Mouse (Mus musculus) left cerebral cortex, postnatal 4 days (tissue): ENCODE measurements at regions not wholly inside any gene's neighbourhood (a gene's known extent, or its start where the extent isn't known, plus 50 kb on each side); places are given as distances from the start of the nearest gene placed in this dataset.

Source experiments
- DNase-seq: peaks from one replicate; pipeline ENCODE4 v3.0.0-alpha.2; 2022
- intact Hi-C: fragments of 180-260 bp; cut with DNase I; formaldehyde crosslinking; loops from one replicate; pipeline ENCODE4 v1.15.1; 2025

DNA sequence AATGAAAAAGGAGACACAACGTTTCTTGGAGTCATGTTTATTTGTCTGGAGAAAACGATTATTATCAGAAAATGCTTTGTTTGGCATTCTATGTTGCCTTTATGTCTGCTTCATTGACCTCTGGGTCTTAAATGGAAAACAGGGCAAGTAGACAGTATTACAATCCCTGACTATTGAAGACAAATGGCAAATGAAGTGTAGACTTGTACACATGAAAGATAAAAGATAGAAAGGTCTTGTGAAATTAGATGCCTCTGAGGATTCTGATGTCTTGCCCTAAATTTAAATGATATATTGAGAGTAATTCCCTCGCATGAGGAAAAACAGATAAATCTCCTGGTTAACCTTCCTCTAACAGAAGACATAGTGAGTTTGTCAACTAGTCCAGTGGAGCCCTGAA lies 1186.7 kb downstream of the Slitrk1 start:
- DNase-seq: no peak
- intact Hi-C loops: no loop called here

GRCm38 (mm10) chr14:107688349-107688748 lies 1225.6 kb downstream of the Slitrk1 start:
- intact Hi-C loops: no loop called here
- DNase-seq: no peak

GRCm38 (mm10) chr14:107687261-107688019 lies 1226.5 kb downstream of the Slitrk1 start:
- intact Hi-C loops: no loop called here
- DNase-seq: peak; percentile 8

DNA sequence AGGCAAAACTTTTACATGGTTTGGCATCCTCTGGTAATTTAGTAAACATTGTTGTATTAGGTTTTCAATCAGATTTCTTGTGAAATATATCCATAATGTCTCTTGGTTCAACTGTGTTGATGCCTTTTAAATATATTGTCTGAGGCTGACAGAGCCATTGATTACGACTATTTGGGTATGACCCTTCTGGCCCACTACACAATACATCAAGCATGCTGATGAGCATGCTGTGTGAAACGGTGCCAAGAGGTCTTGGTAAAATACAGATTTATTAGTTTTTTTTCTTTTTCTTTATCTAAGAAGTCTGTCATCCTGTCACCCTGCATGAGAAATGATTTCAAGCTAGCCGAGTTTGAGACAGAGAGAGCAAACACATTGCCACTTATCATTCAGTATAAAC lies 1257.4 kb downstream of the Slitrk1 start:
- no peak for DNase-seq
- intact Hi-C loops: no loop called here

GRCm38 (mm10) chr14:107615466-107615865 lies 1298.5 kb downstream of the Slitrk1 start:
- intact Hi-C loops: no loop called here
- no peak for DNase-seq

DNA sequence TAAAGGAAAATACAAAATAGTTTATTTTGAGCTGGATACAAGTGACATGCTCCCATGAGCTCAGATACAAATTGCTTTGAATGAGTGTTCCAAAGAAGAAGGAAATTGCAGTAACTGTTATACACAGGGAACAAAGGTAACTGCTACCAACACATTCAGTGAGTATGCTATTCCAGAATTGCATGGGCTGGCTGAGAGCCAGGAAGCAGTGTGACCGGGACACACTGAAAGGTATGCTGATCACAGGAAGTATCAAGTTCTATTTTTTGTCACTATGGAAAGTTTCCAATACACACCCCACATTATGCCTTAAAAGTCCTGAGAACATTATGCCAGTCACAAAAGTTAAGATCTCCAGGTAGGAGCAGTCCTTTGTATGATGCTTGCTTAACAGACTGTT lies 1299.6 kb downstream of the Slitrk1 start:
- intact Hi-C loops: no loop called here
- DNase-seq: peak; percentile 11

- intact Hi-C loops: no loop called here
These were observed 1310.8 kb downstream of the Slitrk1 start for GRCm38 (mm10) chr14:107603198-107603597.

DNA sequence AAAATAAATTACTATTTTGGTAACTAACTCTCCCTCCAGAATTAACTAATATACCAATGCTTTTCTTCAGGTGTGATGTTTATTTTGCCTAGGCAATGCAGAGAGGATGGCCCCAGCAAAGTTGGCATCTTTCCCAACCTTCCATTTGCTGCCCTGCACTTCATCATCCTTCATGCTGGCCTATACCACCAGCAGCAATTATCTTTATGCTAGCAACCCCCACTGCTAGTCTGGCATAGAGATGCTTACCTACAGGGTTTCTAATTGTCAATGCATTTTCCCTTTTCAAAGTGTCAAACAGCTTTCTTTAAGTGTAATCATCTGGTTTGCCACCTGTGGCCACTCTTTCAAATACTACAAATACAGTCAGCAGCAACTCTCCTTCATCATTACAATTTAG lies 1327.2 kb downstream of the Slitrk1 start:
- DNase-seq: peak; percentile 21
- intact Hi-C loops: no loop called here

More at GRCm38 (mm10) chr14:107603198-107603597, 1310.8 kb downstream of the Slitrk1 start:
- no peak for DNase-seq

DNA sequence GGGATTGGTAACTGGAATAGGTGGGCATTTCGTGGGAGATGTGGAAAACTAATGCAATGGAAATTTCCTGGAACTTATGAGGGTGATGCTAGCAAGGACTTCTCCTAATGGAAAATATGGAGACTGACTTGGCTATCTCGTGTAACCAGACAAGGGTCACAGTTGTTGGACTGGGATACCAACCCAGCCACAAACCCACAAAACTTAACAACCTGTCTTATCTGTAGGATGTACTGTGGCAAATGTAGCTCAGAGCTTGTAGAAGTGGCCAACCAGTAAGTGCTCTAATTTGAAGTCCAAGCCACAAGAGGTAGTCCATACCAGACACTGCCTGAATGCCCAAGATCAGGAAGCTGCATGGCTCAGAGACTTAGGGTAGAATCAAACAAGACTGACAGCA lies 1329.7 kb downstream of the Slitrk1 start:
- DNase-seq: no peak
- intact Hi-C loops: no loop called here

DNA sequence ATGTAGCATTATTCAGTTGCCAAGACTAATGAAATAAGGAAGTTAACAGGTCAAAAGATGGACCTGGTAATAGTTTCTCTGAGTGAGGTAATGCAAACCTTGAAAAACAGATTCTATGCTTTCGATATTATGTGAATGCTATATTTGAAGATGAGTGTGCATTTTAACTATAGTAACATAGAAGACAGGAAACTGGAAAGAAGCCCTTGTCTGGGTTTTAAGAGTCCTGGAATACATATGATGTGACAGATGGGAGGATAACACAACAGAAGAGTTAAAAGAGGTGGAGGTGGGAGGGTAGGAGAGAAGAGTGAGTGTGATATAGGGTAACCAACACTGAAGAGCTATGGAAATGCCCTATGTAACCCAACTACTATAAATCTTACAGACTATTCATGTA lies 1343.3 kb downstream of the Slitrk1 start:
- no peak for DNase-seq
- intact Hi-C loops: no loop called here

DNA sequence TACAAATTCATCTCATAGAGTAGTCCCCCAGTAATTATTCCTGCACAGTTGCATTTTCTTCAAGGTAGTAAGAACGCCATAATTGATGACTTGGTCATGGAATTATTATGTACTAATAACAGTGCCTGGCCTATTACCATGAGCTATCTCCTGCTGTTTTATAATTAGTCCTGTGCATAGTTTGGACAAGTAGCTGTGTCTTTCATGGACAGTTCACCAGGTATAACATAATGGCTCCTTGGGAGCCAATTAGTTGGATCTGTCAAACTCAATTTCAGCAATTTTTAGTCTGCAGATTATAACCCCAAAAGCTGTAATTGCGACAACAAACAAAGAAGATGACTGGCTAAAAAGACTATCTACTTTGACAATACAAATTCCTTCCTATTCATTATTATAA lies 1345.5 kb downstream of the Slitrk1 start:
- intact Hi-C loops: no loop called here
- no peak for DNase-seq
